Mouse (Mus musculus): ENCODE results near the gene Cdc25a. TPM values are rescaled to one million over a fixed set of nuclear protein-coding genes. Genes with fewer than 3 reads are reported as not detected.

The Cdc25a gene
- total RNA-seq, 2 experiments from 2014 or later = 6.2 to 9.2 TPM

- no peak for DNase-seq
These were observed 57.0 kb downstream of the Cdc25a start for GRCm38 (mm10) chr9:109932361-109932755.

- DNase-seq = peak; percentile 52
These were observed 57.5 kb downstream of the Cdc25a start for GRCm38 (mm10) chr9:109932756-109933375.

GRCm38 (mm10) chr9:109939401-109939800 lies 64.0 kb downstream of the Cdc25a start:
- no peak for DNase-seq

- no peak for DNase-seq
These were observed 67.4 kb downstream of the Cdc25a start for GRCm38 (mm10) chr9:109942796-109943195.

Small RNA genes within 50 kb of the gene (microRNA-seq; reads per million reads assigned to microRNA genes)
- 0 reads per million in 2 experiments for gene Mir7089

Other genes starting within 250 kb of the Cdc25a start
- not detected for gene Fbxw24, start 249.5 kb upstream of the Cdc25a start, total RNA-seq (2021)
- not detected for gene Fbxw25, start 210.9 kb upstream of the Cdc25a start, total RNA-seq (2021)
- not detected for gene Fbxw18, start 172.9 kb upstream of the Cdc25a start, total RNA-seq (2021)
- gene Fbxw26, start 129.5 kb upstream of the Cdc25a start, total RNA-seq (2021) = not detected
- gene Fbxw27, start 84.9 kb upstream of the Cdc25a start, total RNA-seq (2021) = not detected
- not detected for gene Spink8, start 63.3 kb upstream of the Cdc25a start, total RNA-seq (2021)
- gene Nme6, start 42.8 kb upstream of the Cdc25a start, total RNA-seq (2021) = 10 to 100 TPM; 23.5 to 23.7 TPM
- gene Camp, start 26.0 kb upstream of the Cdc25a start, total RNA-seq (2021) = 1 to 10 TPM in 1 of 2 experiments, not detected in 1; 7.8 TPM
- gene Map4, start 55.9 kb downstream of the Cdc25a start, total RNA-seq (2021) = 100 to 1,000 TPM; 466 to 507 TPM
- 10 to 100 TPM; 34.5 to 41.9 TPM for gene Smarcc1, start 242.1 kb downstream of the Cdc25a start, total RNA-seq (2021)
- gene Dhx30, start 242.3 kb downstream of the Cdc25a start, total RNA-seq (2021) = 10 to 100 TPM; 43.3 to 45.5 TPM

Measured in gastrocnemius, postnatal 10 days (tissue).